Mouse (Mus musculus): ENCODE results near the gene Duoxa1.

- TF ChIP-seq POLR2A (IDR thresholded peaks at IDR 0.05; ENCODE audit: borderline replicate concordance, control insufficient read depth, low read depth, low read length) (no peak), CTCF (IDR thresholded peaks at IDR 0.05; ENCODE audit: control insufficient read depth, insufficient read depth, low read length) (peak; percentile 8; the same call in 1 of the 2 replicates)
These were observed 18.6 kb downstream of the Duoxa1 start for GRCm38 (mm10) chr2:122294916-122295315.

All from bone marrow, adult 2 months (tissue).